Mouse (Mus musculus) heart, embryonic 11.5 days (tissue): ENCODE measurements at regions not wholly inside any gene's neighbourhood (a gene's known extent, or its start where the extent isn't known, plus 50 kb on each side); places are given as distances from the start of the nearest gene placed in this dataset.

Source experiments
- ATAC-seq: fragments of 200-750 bp; cut with Nextera tagmentation; replicated peaks from 2 replicates; pipeline ENCODE4 v1.8.0; 2017; ENCODE audit warnings: moderate library complexity; ENCODE audit not compliant: insufficient number of reproducible peaks, low FRiP score, low TSS enrichment
- H3K27ac ChIP-seq: fragments of 300-500 bp; sonication (generic); 2 replicates; pipeline ENCODE4 v1.5.1; 2014; ENCODE audit warnings: mild to moderate bottlenecking, low read depth, low read length
- H3K27me3 ChIP-seq: fragments of 300-500 bp; sonication (generic); 2 replicates; pipeline ENCODE4 v1.6.1; 2014; ENCODE audit warnings: mild to moderate bottlenecking, low read length, mixed read lengths; ENCODE audit not compliant: control insufficient read depth, insufficient read depth
- H3K36me3 ChIP-seq: fragments of 300-500 bp; sonication (generic); 2 replicates; pipeline ENCODE4 v1.6.1; 2014; ENCODE audit warnings: mild to moderate bottlenecking, low read length, moderate library complexity, mixed read lengths; ENCODE audit not compliant: control insufficient read depth, insufficient read depth
- H3K4me1 ChIP-seq: fragments of 300-500 bp; sonication (generic); 2 replicates; pipeline ENCODE4 v1.6.1; 2014; ENCODE audit warnings: low read length; ENCODE audit not compliant: control insufficient read depth, insufficient read depth
- H3K4me2 ChIP-seq: fragments of 300-500 bp; sonication (generic); 2 replicates; pipeline ENCODE4 v1.6.1; 2014; ENCODE audit warnings: mild to moderate bottlenecking, moderate library complexity
- H3K4me3 ChIP-seq: fragments of 300-500 bp; sonication (generic); 2 replicates; pipeline ENCODE4 v1.5.1; 2014; ENCODE audit warnings: low read depth, low read length
- H3K9ac ChIP-seq: fragments of 300-500 bp; sonication (generic); 2 replicates; pipeline ENCODE4 v1.6.1; 2014; ENCODE audit warnings: mild to moderate bottlenecking, low read depth, low read length, moderate library complexity
- H3K9me3 ChIP-seq: fragments of 300-500 bp; sonication (generic); replicated peaks from 2 replicates; pipeline ENCODE4 v1.6.1; 2016; ENCODE audit warnings: low read length; ENCODE audit not compliant: control insufficient read depth
- WGBS: fragments of 180-500 bp; shearing (Covaris S2); extraction: QIAGEN DNeasy Blood & Tissue Kit; methylation state at CpG from one replicate; pipeline ENCODE4 v1.1.7; 2014; ENCODE audit not compliant: insufficient replicate concordance; 5-methylcytosine and 5-hydroxymethylcytosine counted together

GRCm38 (mm10) chr14:58605529-58605928, 535.2 kb downstream of the Fgf9 start:
- Histone ChIP-seq H3K9ac (no peak overlapping the region), H3K36me3 (no peaks in the 10 kb centered on the region), H3K4me2 (no peak overlapping the region), H3K4me1 (peaks cover 12% of the 10 kb centered on the region), H3K9me3 (no peaks in the 10 kb centered on the region), H3K27ac (no peak overlapping the region), H3K4me3 (no peak overlapping the region), H3K27me3 (no peaks in the 10 kb centered on the region)
- no peak for ATAC-seq
- WGBS = 56% methylated on average over 4 of the region's 4 CpGs

GRCm38 (mm10) chr14:58598867-58599266, 528.5 kb downstream of the Fgf9 start:
- WGBS = 64% methylated on average over 3 of the region's 3 CpGs
- H3K9ac ChIP-seq = no peak overlapping the region

GRCm38 (mm10) chr14:58597810-58598209, 527.5 kb downstream of the Fgf9 start:
- H3K9ac ChIP-seq = no peak overlapping the region
- no peaks in the 10 kb centered on the region for H3K27me3 ChIP-seq
- 40% methylated on average over 2 of the region's 2 CpGs for WGBS
- H3K27ac ChIP-seq = no peak overlapping the region
- H3K36me3 ChIP-seq = no peaks in the 10 kb centered on the region
- no peak for ATAC-seq
- H3K4me3 ChIP-seq = no peak overlapping the region
- H3K4me1 ChIP-seq = no peaks in the 10 kb centered on the region
- no peaks in the 10 kb centered on the region for H3K9me3 ChIP-seq
- no peak overlapping the region for H3K4me2 ChIP-seq

More at GRCm38 (mm10) chr14:58598867-58599266, 528.5 kb downstream of the Fgf9 start:
- no peak for ATAC-seq
- Histone ChIP-seq H3K4me2 (no peak overlapping the region), H3K27ac (no peak overlapping the region), H3K9me3 (no peaks in the 10 kb centered on the region), H3K4me1 (no peaks in the 10 kb centered on the region), H3K4me3 (no peak overlapping the region), H3K27me3 (no peaks in the 10 kb centered on the region), H3K36me3 (no peaks in the 10 kb centered on the region)

GRCm38 (mm10) chr14:58596936-58597335, 526.6 kb downstream of the Fgf9 start:
- ATAC-seq = no peak
- no peak overlapping the region for H3K9ac ChIP-seq
- H3K4me3 ChIP-seq = no peak overlapping the region
- no peaks in the 10 kb centered on the region for H3K27me3 ChIP-seq
- H3K9me3 ChIP-seq = no peaks in the 10 kb centered on the region
- 91% methylated on average over 2 of the region's 2 CpGs for WGBS
- no peaks in the 10 kb centered on the region for H3K36me3 ChIP-seq
- H3K27ac ChIP-seq = no peak overlapping the region
- H3K4me2 ChIP-seq = no peak overlapping the region
- H3K4me1 ChIP-seq = no peaks in the 10 kb centered on the region

- H3K9me3 ChIP-seq = peaks cover 4% of the 10 kb centered on the region
- no peaks in the 10 kb centered on the region for H3K4me1 ChIP-seq
- no peaks in the 10 kb centered on the region for H3K27me3 ChIP-seq
- WGBS = 89% methylated on average over 5 of the region's 5 CpGs
- H3K4me2 ChIP-seq = no peak overlapping the region
- no peaks in the 10 kb centered on the region for H3K36me3 ChIP-seq
- ATAC-seq = no peak
- no peak overlapping the region for H3K9ac ChIP-seq
- no peak overlapping the region for H3K27ac ChIP-seq
- H3K4me3 ChIP-seq = no peak overlapping the region
Measured at GRCm38 (mm10) chr14:58581806-58582205, 511.5 kb downstream of the Fgf9 start.

- no peaks in the 10 kb centered on the region for H3K27me3 ChIP-seq
- no peak overlapping the region for H3K27ac ChIP-seq
- no peak for ATAC-seq
- H3K9me3 ChIP-seq = no peaks in the 10 kb centered on the region
- no peak overlapping the region for H3K4me2 ChIP-seq
- 66% methylated on average over 2 of the region's 2 CpGs for WGBS
- H3K9ac ChIP-seq = no peak overlapping the region
- H3K4me3 ChIP-seq = no peak overlapping the region
- no peaks in the 10 kb centered on the region for H3K36me3 ChIP-seq
- no peaks in the 10 kb centered on the region for H3K4me1 ChIP-seq
Measured at GRCm38 (mm10) chr14:58570021-58570420, 499.7 kb downstream of the Fgf9 start.

GRCm38 (mm10) chr14:58567472-58567871, 497.1 kb downstream of the Fgf9 start:
- Histone ChIP-seq H3K4me1 (no peaks in the 10 kb centered on the region), H3K4me2 (no peak overlapping the region), H3K27ac (no peak overlapping the region), H3K9me3 (no peaks in the 10 kb centered on the region), H3K36me3 (no peaks in the 10 kb centered on the region), H3K27me3 (no peaks in the 10 kb centered on the region), H3K4me3 (no peak overlapping the region), H3K9ac (no peak overlapping the region)
- no peak for ATAC-seq

GRCm38 (mm10) chr14:58563082-58563481, 492.7 kb downstream of the Fgf9 start:
- Histone ChIP-seq H3K9me3 (no peaks in the 10 kb centered on the region), H3K4me3 (no peak overlapping the region), H3K27ac (no peak overlapping the region), H3K9ac (no peak overlapping the region), H3K4me2 (no peak overlapping the region), H3K27me3 (no peaks in the 10 kb centered on the region), H3K4me1 (no peaks in the 10 kb centered on the region), H3K36me3 (no peaks in the 10 kb centered on the region)
- 69% methylated on average over 2 of the region's 2 CpGs for WGBS
- no peak for ATAC-seq

GRCm38 (mm10) chr14:58550785-58551184, 480.4 kb downstream of the Fgf9 start:
- 75% methylated on average over 2 of the region's 2 CpGs for WGBS
- H3K4me2 ChIP-seq = no peak overlapping the region
- no peak overlapping the region for H3K4me3 ChIP-seq
- H3K27me3 ChIP-seq = no peaks in the 10 kb centered on the region
- H3K36me3 ChIP-seq = no peaks in the 10 kb centered on the region
- no peak overlapping the region for H3K27ac ChIP-seq
- no peak for ATAC-seq
- no peak overlapping the region for H3K9ac ChIP-seq
- H3K9me3 ChIP-seq = no peaks in the 10 kb centered on the region
- peaks cover 7% of the 10 kb centered on the region; the same call in 1 of the 2 replicates for H3K4me1 ChIP-seq
